Mouse (Mus musculus): Measurements from ENCODE around the gene Arl8a.

DNA sequence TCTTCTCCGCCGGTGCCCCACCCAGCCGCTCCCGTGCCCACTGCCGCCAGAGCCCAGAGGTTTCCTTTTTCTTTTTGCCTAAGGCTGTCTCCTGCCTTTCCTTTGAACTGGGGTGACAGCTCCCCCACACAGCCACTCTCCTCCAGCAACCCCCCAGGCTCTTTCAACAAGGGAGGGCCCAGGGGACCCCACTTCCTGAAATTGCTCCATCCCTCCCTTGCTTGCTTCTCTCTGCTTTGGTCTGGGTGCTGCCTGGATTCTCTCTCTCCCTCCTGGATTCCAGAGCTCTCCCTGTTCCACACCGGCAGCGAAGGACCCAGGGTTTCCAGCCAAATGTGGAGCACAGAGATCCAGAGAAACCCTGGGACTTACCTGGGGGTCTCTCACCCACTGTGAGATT lies 46.2 kb upstream of the Arl8a start:
- TF ChIP-seq CTCF (IDR thresholded peaks at IDR 0.05; ENCODE audit: insufficient read depth, low read length) (no peak), POLR2A (IDR thresholded peaks at IDR 0.05; ENCODE audit: borderline replicate concordance, extremely low read depth, low read depth, low read length) (no peak)

Measured in lung, adult 2 months (tissue).